Mouse (Mus musculus) midbrain, embryonic 14.5 days (tissue): ENCODE measurements around the gene Tmx2. TPM values are rescaled to one million over a fixed set of nuclear protein-coding genes. Genes with fewer than 3 reads are reported as not detected.

Source experiments
- ATAC-seq: fragments of 200-750 bp; cut with Nextera tagmentation; 2 replicates; pipeline ENCODE4 v1.8.0; 2017; ENCODE audit warnings: moderate number of reproducible peaks, moderate library complexity; ENCODE audit not compliant: low FRiP score, low TSS enrichment
- DNase-seq: peaks from one replicate; pipeline ENCODE4 v3.0.0-alpha.2; 2015
- H3K27ac ChIP-seq: fragments of 300-500 bp; sonication (generic); replicated peaks from 2 replicates; pipeline ENCODE4 v1.5.1; 2014; ENCODE audit warnings: mild to moderate bottlenecking, low read depth, low read length, moderate library complexity
- H3K27me3 ChIP-seq: fragments of 300-500 bp; sonication (generic); 2 replicates; pipeline ENCODE4 v1.6.1; 2014; ENCODE audit warnings: low read length, control low read depth, mixed read lengths; ENCODE audit not compliant: control insufficient read depth, insufficient read depth
- H3K36me3 ChIP-seq: fragments of 300-500 bp; sonication (generic); 2 replicates; pipeline ENCODE4 v1.6.1; 2014; ENCODE audit warnings: low read length, control low read depth; ENCODE audit not compliant: control insufficient read depth, insufficient read depth
- H3K4me1 ChIP-seq: fragments of 300-500 bp; sonication (generic); 2 replicates; pipeline ENCODE4 v1.6.1; 2014; ENCODE audit warnings: mild to moderate bottlenecking, antibody characterized with exemption, low read length, control low read depth; ENCODE audit not compliant: control insufficient read depth, insufficient read depth
- H3K4me2 ChIP-seq: fragments of 300-500 bp; sonication (generic); 2 replicates; pipeline ENCODE4 v1.6.1; 2014; ENCODE audit warnings: mild to moderate bottlenecking, low read length, moderate library complexity
- H3K4me3 ChIP-seq: fragments of 300-500 bp; sonication (generic); replicated peaks from 2 replicates; pipeline ENCODE4 v1.5.1; 2014; ENCODE audit warnings: low read depth, low read length
- H3K9ac ChIP-seq: fragments of 300-500 bp; sonication (generic); replicated peaks from 2 replicates; pipeline ENCODE4 v1.6.1; 2014; ENCODE audit warnings: mild to moderate bottlenecking, low read length, moderate library complexity
- H3K9me3 ChIP-seq: fragments of 300-500 bp; sonication (generic); 2 replicates; pipeline ENCODE4 v1.6.1; 2016; ENCODE audit warnings: low read length, control low read depth, mixed read lengths; ENCODE audit not compliant: control insufficient read depth
- WGBS: fragments of 180-500 bp; shearing (Covaris S2); extraction: QIAGEN DNeasy Blood & Tissue Kit; methylation state at CpG from one replicate; pipeline ENCODE4 v1.1.7; 2014; 5-methylcytosine and 5-hydroxymethylcytosine counted together
- polyA plus RNA-seq: library from polyadenylated mRNA; unstranded; fragments of >200 nt; fragmentation: Nextera tagmentation; extraction: Ambion mirVana; gene quantifications from 2 replicates; pipeline ENCODE4 v1.2.1, GENCODE M21; 2014

Tmx2 gene
- polyA plus RNA-seq, 1 experiment from 2014 or later: 277 TPM

DNA sequence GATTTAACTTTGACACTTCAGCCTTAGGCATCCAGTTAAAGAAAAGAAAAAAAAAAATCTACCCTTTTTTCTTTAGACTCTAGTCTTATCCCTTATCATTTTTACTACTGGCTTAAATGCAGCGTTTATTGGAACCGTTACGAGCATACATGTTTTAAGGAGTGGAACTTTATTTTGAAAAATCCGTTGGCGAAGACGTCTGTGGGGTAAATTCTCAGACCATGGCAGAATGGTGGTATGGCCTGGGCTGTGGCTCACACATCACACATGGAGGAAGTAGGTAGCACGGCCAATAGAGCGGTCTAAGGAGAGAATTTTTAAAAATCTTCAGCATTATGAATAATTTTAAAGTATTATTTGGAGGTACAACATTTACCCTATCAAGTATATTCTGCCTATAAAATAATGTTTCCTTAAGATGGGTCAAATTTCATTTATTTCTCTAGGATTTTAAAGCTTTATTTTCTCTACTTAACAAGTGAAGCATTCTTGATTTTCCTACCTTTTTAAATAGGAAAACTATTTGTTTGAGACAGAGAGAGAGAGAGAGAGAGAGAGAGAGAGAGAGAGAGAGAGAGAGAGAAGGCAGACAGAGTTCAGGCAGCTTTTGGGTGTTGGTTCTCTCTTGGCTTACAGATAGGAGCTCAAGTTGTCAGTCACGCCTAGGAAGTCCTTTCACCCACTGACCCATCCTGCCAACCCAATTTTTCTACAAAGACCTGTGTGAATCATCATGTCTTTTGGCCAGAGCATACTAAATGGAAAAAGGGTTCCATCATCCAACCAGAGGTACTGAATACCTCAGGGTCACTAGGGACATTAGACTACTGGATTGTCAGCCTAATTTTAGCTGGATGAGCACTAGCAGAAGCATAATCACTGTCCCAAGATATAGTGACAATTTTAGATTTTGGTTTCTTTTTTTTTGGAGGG is 37.7 kb upstream of the Tmx2 start:
- WGBS: 39% methylated on average over 9 of the region's 9 CpGs

DNA sequence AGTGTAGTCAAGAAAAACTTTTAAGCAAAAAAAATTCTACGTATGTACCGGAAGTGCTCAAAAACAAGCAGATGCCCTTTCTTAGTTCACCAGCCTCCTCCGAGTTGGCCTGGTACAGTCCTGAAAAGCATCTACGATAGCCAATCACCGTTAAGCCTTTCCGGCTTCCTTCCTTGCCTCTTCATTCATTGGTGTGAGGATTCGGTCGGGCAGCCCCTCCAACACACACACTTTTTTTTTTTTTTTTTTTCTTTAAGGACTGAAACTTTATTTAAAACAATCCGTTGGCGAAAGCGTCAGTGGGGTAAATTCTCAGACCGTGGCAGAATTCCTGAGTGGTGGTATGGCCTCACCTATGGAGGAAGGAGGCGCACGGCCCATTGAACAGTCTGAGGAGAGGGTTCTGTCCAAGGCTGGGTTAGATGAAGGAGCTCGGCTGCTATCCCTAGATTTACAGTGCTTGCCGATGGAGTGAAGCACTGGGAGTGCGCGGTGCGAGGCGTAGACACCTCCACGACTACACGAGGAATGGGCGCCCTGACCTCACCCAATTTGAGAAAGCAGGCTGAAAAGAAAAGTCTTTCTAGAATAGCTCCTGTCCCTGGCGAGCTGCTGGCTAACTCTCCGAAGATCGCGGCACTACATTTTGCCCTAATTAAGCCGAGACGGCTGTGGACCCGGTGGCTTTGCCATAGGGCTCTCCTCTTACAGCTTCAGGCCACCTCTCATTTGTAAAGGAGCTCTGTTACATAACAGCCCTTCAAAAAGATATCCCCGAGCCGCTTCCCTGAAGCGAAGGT is 36.8 kb upstream of the Tmx2 start:
- peak; percentile 94 for ATAC-seq
- H3K4me3 ChIP-seq: peak overlapping the region; percentile 96

More for the DNA sequence above, 37.7 kb upstream of the Tmx2 start:
- ATAC-seq (no peak), DNase-seq (no peak)
- Histone ChIP-seq H3K27ac (no peak overlapping the region), H3K27me3 (no peaks in the 10 kb centered on the region), H3K4me2 (peak overlapping the region; percentile 86), H3K4me1 (peaks cover 11% of the 10 kb centered on the region), H3K9me3 (no peaks in the 10 kb centered on the region), H3K9ac (peak overlapping the region; percentile 52; the same call in 1 of the 2 replicates), H3K4me3 (peak overlapping the region; percentile 96), H3K36me3 (peaks cover 3% of the 10 kb centered on the region)

DNA sequence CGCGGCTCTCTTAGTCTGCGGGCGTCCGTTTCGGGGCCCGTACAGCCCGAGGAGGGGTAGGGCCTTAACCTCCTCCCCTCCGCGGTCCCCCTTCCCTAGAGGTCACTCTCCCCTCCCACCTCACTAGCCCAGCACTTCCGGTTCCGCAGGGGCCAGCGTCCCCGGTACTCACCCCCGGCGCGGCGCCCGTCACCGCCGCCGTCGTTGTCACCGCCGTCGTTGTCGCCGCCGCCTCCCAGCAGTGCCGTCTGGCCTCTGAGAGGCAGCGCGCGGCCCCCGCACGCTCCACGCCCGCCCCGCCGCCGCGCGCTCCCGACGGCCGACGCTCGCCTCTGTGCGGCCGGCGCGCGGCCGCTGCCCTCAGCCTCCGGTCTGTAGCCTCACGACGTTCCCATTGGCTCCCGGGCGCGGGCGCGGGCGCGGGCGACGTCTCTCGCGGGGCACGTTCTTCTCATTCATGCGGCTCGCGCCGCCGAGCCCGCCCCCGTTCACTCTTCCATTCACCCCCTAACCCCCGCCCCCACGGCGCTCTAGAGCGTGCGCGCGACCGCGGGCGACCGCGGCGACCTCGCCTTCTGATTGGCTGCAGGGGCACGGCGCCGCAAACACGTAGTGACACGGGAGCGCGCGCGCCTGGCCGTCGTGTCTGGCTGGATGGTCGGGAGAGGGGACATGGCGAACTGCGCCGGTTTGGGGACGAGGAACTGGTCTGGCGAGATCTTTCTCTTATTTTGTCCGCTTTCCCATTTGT is 36.0 kb upstream of the Tmx2 start, which contains the start of gene Zdhhc5:
Zdhhc5 (minus strand) TSS at position 370 of the 751 bp plus-strand sequence.
- Histone ChIP-seq H3K9me3 (no peaks in the 10 kb centered on the region), H3K4me1 (peaks cover 11% of the 10 kb centered on the region), H3K27me3 (no peaks in the 10 kb centered on the region), H3K4me3 (peak within 1 kb of the TSS; percentile 96), H3K9ac (peak within 1 kb of the TSS; percentile 93), H3K36me3 (peaks cover 13% of the 10 kb centered on the region), H3K27ac (peak within 1 kb of the TSS; percentile 95), H3K4me2 (peak within 1 kb of the TSS; percentile 86)
- ATAC-seq (peak; percentile 95), DNase-seq (peak; percentile 99)
- WGBS: under 1% methylated on average over 104 of the region's 107 CpGs

More for the DNA sequence above, 36.8 kb upstream of the Tmx2 start:
- no peaks in the 10 kb centered on the region for H3K9me3 ChIP-seq
- peak overlapping the region; percentile 86 for H3K4me2 ChIP-seq
- H3K4me1 ChIP-seq: peaks cover 11% of the 10 kb centered on the region
- peak overlapping the region; percentile 93; the same call in 1 of the 2 replicates for H3K9ac ChIP-seq
- peak; percentile 93 for DNase-seq
- no peaks in the 10 kb centered on the region for H3K27me3 ChIP-seq
- H3K27ac ChIP-seq: peak overlapping the region; percentile 95
- WGBS: under 1% methylated on average over 33 of the region's 33 CpGs
- H3K36me3 ChIP-seq: peaks cover 5% of the 10 kb centered on the region

DNA sequence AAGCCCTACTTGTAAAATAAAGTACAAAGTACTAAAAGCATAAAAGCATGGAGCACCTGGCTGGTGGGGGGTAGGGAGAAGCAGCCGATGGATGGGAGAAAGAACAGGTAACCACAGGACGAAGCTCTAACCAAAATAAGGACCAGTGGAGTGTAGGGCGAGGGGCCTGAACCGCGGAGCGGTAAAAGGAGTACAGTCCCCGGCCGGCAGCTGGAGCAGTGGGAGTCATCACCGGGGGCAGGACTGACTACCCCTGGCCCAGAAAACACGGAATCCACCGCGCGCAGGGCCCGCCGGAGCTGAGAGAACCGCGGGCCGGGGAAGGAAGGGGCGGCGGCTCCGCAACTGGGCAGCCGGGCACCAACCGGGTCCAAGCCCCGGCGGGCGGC is 35.5 kb upstream of the Tmx2 start:
- peak overlapping the region; percentile 96 for H3K4me3 ChIP-seq
- WGBS: under 1% methylated on average over 26 of the region's 26 CpGs
- DNase-seq (no peak), ATAC-seq (no peak)
- H3K27me3 ChIP-seq: no peaks in the 10 kb centered on the region
- H3K4me2 ChIP-seq: peak overlapping the region; percentile 86
- H3K4me1 ChIP-seq: peaks cover 11% of the 10 kb centered on the region
- peak overlapping the region; percentile 95 for H3K27ac ChIP-seq
- H3K9me3 ChIP-seq: no peaks in the 10 kb centered on the region
- peaks cover 18% of the 10 kb centered on the region for H3K36me3 ChIP-seq
- H3K9ac ChIP-seq: peak overlapping the region; percentile 93

DNA sequence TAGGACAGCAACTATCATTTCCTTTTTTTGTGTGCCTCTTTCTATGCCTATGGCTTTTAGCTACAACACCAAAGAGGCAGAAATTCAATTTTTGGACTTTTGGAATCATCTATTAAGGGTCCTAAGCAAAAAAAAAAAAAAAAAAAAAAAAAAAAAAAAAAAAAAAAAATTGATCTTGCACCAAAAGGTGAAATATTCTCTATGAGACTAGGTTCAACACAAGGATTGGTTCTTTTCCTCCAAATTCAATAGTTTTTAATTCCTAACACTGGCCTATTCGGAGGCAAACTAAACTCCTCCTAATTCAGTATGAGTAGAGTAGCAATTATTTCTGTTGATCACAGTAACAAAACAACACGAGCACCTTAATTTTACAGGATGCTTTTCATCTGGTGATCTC is 33.0 kb upstream of the Tmx2 start:
- Histone ChIP-seq H3K36me3 (peaks cover 38% of the 10 kb centered on the region), H3K27ac (no peak overlapping the region), H3K9me3 (no peaks in the 10 kb centered on the region), H3K4me1 (peaks cover 11% of the 10 kb centered on the region), H3K27me3 (no peaks in the 10 kb centered on the region), H3K4me3 (no peak overlapping the region), H3K4me2 (no peak overlapping the region), H3K9ac (no peak overlapping the region)
- ATAC-seq (no peak), DNase-seq (no peak)
- 95% methylated on average over 2 of the region's 2 CpGs for WGBS

DNA sequence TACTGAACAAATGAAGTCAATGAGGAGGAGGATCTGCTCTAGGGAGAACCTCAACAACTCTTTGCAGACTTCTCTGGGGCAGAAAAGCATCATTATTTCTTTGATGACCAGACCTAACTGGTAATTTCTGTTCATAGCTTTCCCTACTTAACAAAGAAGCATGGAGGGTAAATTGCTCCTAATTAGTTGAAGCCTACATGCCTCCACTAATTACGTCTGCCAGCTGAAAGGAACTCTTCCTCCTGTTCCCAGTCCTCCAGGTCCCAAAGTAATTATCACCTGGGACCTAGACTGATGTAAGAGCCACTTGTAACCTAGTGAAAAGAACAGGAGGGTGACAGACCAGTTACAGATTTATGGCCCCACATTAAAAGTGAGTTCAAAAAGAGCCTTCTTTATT is 28.6 kb upstream of the Tmx2 start:
- Histone ChIP-seq H3K9me3 (no peaks in the 10 kb centered on the region), H3K4me2 (no peak overlapping the region), H3K9ac (no peak overlapping the region), H3K4me1 (no peaks in the 10 kb centered on the region), H3K4me3 (no peak overlapping the region), H3K27ac (no peak overlapping the region), H3K36me3 (peaks cover 53% of the 10 kb centered on the region), H3K27me3 (no peaks in the 10 kb centered on the region)
- DNase-seq: no peak
- ATAC-seq: no peak
- 70% methylated on average over 1 of the region's 1 CpGs for WGBS

DNA sequence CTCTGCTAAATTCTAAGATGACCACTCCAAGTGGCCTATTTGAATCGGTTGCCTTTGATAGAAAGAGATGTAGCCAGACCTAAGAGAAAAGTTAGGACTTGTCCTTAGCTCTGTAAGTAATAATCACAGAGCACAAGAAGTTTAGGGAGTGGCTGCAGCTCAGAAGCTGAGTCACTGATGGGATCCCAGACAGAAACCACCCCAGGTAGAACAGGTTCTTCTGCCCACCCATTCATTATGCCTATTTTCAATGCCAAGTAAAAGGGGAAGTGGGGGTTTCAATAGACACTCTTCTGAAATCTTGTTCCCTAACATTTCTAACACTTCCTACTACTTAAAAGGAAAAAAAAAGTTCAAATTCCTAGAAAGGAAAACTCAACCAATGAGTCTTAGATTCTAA is 26.4 kb upstream of the Tmx2 start:
- H3K36me3 ChIP-seq: peaks cover 55% of the 10 kb centered on the region
- H3K9ac ChIP-seq: no peak overlapping the region
- 96% methylated on average over 1 of the region's 1 CpGs for WGBS
- no peak for ATAC-seq
- H3K27ac ChIP-seq: no peak overlapping the region
- no peaks in the 10 kb centered on the region for H3K4me1 ChIP-seq
- no peak overlapping the region for H3K4me2 ChIP-seq
- H3K4me3 ChIP-seq: no peak overlapping the region
- H3K9me3 ChIP-seq: no peaks in the 10 kb centered on the region
- H3K27me3 ChIP-seq: no peaks in the 10 kb centered on the region
- no peak for DNase-seq

DNA sequence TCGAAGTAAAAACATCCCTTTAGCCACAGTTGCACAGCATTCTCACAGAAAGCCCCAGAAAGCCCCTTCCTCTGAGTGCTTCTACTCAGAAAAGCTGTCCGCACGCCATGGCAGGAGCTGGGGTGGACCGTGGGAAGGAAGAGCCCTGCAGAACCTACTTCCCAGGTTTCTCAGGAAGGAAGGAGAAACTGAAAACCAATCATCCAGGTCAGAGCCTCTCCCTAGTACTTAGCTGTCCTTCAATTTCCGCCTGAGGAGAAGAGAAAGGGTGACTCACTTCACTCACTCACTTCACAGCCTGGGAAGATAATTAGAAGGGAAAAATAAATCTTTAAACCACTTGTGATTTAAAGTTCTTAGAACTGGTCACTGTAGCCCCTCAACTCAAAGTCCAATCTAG is 25.4 kb upstream of the Tmx2 start:
- Histone ChIP-seq H3K9ac (no peak overlapping the region), H3K4me3 (no peak overlapping the region), H3K9me3 (no peaks in the 10 kb centered on the region), H3K27me3 (no peaks in the 10 kb centered on the region), H3K4me1 (no peaks in the 10 kb centered on the region), H3K4me2 (no peak overlapping the region), H3K27ac (no peak overlapping the region), H3K36me3 (peaks cover 50% of the 10 kb centered on the region)
- no peak for DNase-seq
- ATAC-seq: no peak
- WGBS: 80% methylated on average over 5 of the region's 5 CpGs
